Mouse (Mus musculus) embryonic fibroblast, embryonic 13.5 days (primary cell): ENCODE measurements around the gene Pgls.

Source experiments
- CTCF ChIP-seq: IDR thresholded peaks from 2 replicates; pipeline ENCODE4 v1.5.1; 2011; ENCODE audit warnings: mild to moderate bottlenecking, control low read depth, low read length, moderate library complexity, borderline replicate concordance; ENCODE audit not compliant: insufficient read depth
- POLR2A ChIP-seq: IDR thresholded peaks from 2 replicates; pipeline ENCODE4 v1.6.1; 2011; ENCODE audit warnings: low read depth, mild to moderate bottlenecking, control low read depth, low read length, moderate library complexity

DNA sequence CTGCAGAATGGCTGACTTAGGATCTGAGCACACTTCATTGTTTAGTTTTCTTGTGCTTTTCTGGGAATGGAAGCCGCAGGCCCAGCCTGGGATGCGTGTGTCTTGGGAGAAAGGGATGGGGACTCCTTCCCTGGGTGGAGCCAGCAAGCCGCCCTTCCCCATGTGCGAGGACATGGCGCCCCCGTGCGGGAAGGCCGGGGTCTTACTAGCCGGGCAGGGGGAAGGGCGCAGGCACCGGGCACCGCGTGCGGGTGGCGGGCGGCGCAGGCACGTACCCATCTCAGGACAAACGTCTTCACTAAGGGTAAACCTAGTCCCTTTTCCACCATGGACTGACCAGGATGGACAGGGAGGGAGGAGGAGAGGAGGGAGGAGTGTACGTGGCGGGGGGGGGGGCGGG, 41.2 kb downstream of the Pgls start:
- no peak for TF ChIP-seq CTCF
- no peak for TF ChIP-seq POLR2A
